Mouse (Mus musculus) ES-Bruce4 (cell line): ENCODE data around the gene Ubqln1.

Source experiments
- CTCF ChIP-seq: IDR thresholded peaks from one replicate; pipeline ENCODE4 v1.8.1; 2011; ENCODE audit warnings: low read depth, low read length
- EP300 ChIP-seq: IDR thresholded peaks from 2 replicates; pipeline ENCODE4 v1.6.1; 2011; ENCODE audit warnings: low read depth, low read length; ENCODE audit not compliant: insufficient read depth
- POLR2A ChIP-seq: IDR thresholded peaks from one replicate; pipeline ENCODE4 v1.8.1; 2011; ENCODE audit warnings: low read length; ENCODE audit not compliant: insufficient read depth

DNA sequence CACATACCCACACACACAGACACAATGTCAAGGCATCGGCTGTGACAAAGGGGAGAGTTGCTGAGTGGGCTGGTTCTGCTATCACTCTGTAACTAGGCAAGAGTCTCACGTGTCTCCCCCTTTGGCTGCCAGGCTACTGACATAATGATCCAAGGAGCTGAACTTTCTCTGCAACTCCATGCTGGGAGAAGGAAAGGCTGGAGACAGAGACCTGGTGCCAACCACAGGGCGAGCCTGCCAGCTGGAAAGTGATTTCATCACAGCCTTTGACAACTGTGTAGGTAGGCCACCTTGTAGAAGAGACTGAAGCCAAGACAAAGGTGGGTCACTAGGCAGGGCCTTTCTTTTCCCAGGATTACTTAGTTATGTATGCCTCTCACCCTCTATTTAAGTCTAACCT lies 18.2 kb downstream of the Ubqln1 start:
- TF ChIP-seq POLR2A = no peak
- TF ChIP-seq EP300 = no peak
- TF ChIP-seq CTCF = no peak
